Mouse (Mus musculus) thymus, adult 2 months (tissue): ENCODE measurements around the gene Rorc.

ENCODE experiments used
- CTCF ChIP-seq: fragments of 200-500 bp; IDR thresholded peaks from 2 replicates; pipeline ENCODE4 v1.5.1; 2012; ENCODE audit warnings: mild to moderate bottlenecking, control low read depth, low read length, moderate library complexity, borderline replicate concordance; ENCODE audit not compliant: control insufficient read depth, poor library complexity, insufficient read depth; ENCODE audit errors: extremely low read depth
- POLR2A ChIP-seq: fragments of 200-500 bp; IDR thresholded peaks from 2 replicates; pipeline ENCODE4 v1.6.1; 2012; ENCODE audit warnings: mild to moderate bottlenecking, low read length, control low read depth, moderate library complexity; ENCODE audit not compliant: control insufficient read depth, poor library complexity, insufficient read depth; ENCODE audit errors: extremely low read depth

- TF ChIP-seq POLR2A = no peak
- no peak for TF ChIP-seq CTCF
Observed at GRCm38 (mm10) chr3:94371637-94372036, 957 bp upstream of the Rorc start.
